Mouse (Mus musculus): ENCODE measurements around the gene Ccr1. TPM values are rescaled to one million over a fixed set of nuclear protein-coding genes. Genes with fewer than 3 reads are reported as not detected.

Ccr1 gene
- total and polyA plus RNA-seq, 3 experiments: 0.07 TPM; not detected in 2

DNA sequence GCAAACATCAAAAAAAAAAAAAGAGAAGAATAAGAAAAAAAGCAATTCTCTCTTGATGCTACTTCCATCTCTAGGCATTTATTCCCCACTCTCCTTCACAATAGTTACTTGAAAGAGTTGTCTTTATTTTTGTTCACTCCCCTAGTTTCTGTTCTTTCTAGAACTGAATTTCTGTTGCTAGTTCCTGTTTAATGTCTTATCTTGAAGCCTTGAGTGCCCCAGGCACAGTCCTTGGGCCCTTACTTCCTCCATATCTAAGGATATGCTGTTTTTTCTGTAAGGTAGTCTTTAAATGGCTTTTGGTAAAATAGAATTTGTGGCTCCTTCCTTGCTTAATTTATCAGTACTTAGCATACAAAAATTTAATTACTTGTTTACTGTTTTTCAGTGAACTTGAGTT, 16.5 kb upstream of the Ccr1 start (continued):
- no peak for TF ChIP-seq KAT2A (conservative IDR thresholded peaks at IDR 0.05; ENCODE audit: low read depth, low read length)

DNA sequence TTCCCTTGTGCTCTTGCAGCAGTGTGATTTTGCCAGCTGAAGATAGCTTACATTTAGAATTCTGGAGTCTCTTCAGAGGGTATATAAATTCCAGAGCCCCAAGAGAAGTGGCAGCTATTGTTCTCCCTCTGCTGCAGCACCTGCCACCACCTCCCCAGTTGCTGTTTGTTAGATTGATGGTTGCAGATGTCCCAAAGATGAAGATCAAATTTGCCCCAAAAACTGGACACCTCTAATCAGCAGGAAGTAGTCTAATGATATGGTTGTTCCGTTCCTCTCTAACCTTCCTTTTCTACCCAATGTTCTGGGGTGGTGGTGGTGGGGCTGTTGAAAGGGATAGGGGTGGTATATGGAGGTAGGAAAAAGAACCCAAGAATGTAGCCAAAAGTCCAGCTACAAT, 14.2 kb upstream of the Ccr1 start:
- H3K27ac ChIP-seq (ENCODE audit: control insufficient read depth, low read depth, low read length): peak overlapping the region; percentile 78
- no peaks in the 10 kb centered on the region for H3K9me3 ChIP-seq (replicated peaks; ENCODE audit: insufficient read depth, low read length)
- H3K9ac ChIP-seq (ENCODE audit: control insufficient read depth, low read depth, low read length, poor library complexity, severe bottlenecking): no peak overlapping the region
- H3K4me1 ChIP-seq (ENCODE audit: control insufficient read depth in 1 of 2, insufficient read depth in 2 of 2, low read length in 2 of 2): peaks cover 31 to 38% of the 10 kb centered on the region in 2 experiments
- H3K36me3 ChIP-seq (ENCODE audit: control insufficient read depth in 1 of 2, insufficient read depth in 2 of 2, low read length in 2 of 2): peaks cover 0 to 49% of the 10 kb centered on the region in 2 experiments; a peak in 2 of 4 replicates
- TF ChIP-seq CHD1 (IDR thresholded peaks at IDR 0.05; ENCODE audit: low read depth, low read length) (no peak), TCF12 (IDR thresholded peaks at IDR 0.05; ENCODE audit: low read depth, low read length) (0 out of 2 replicates have a peak, but pooled peaks have one; percentile 11), GATA1 (IDR thresholded peaks at IDR 0.05; ENCODE audit: low read depth, low read length) (peak; percentile 63), ETS1 (IDR thresholded peaks at IDR 0.05; ENCODE audit: low read depth, low read length) (0 out of 2 replicates have a peak, but pooled peaks have one; percentile 7), EP300 (IDR thresholded peaks at IDR 0.05; ENCODE audit: low read depth in 1 of 2, low read length in 2 of 2) (peak; percentile 35 to 54; a peak in 2 of 4 replicates), SMC3 (IDR thresholded peaks at IDR 0.05; ENCODE audit: low read depth, low read length) (no peak), MYB (IDR thresholded peaks at IDR 0.05; ENCODE audit: low read depth, low read length) (0 out of 2 replicates have a peak, but pooled peaks have one; percentile 15)
- H3K79me2 ChIP-seq (ENCODE audit: control insufficient read depth, insufficient read depth, low read length, poor library complexity): no peaks in the 10 kb centered on the region
- peak; percentile 29 for DNase-seq (ENCODE audit: low read depth, low spot score)
- H3K27me3 ChIP-seq (ENCODE audit: control insufficient read depth in 1 of 2, insufficient read depth in 2 of 2, low read length in 2 of 2): no peaks in the 10 kb centered on the region
- H3K4me3 ChIP-seq (ENCODE audit: control insufficient read depth in 1 of 2, insufficient read depth in 1 of 2, low read depth in 2 of 2, low read length in 2 of 2): no peak overlapping the region

DNA sequence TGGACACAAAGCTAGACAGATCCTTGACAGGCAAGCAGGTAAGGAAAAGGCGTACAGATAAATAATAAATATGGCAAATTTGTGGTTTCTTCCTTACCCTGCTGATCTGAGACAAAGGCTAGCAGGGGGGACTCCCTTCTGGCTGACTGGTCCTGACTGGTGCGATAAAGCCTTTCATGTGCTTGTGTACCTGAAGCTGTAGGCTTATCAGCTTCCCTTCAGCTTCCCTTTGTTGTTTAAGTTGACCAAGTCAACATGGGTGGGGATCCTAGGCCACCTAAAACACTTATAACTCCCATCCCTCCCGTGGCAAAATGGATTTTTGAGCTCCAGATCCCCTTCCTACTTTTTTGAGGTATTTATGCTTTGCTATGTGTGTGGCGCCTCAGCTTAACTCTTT, 13.4 kb upstream of the Ccr1 start:
- H3K4me1 ChIP-seq (ENCODE audit: control insufficient read depth in 1 of 2, insufficient read depth in 2 of 2, low read length in 2 of 2): peaks cover 31 to 38% of the 10 kb centered on the region in 2 experiments
- no peak overlapping the region for H3K4me3 ChIP-seq (ENCODE audit: control insufficient read depth in 1 of 2, insufficient read depth in 1 of 2, low read depth in 2 of 2, low read length in 2 of 2)
- H3K36me3 ChIP-seq (ENCODE audit: control insufficient read depth in 1 of 2, insufficient read depth in 2 of 2, low read length in 2 of 2): peaks cover 0 to 49% of the 10 kb centered on the region in 2 experiments; a peak in 2 of 4 replicates
- peak overlapping the region; percentile 78 for H3K27ac ChIP-seq (ENCODE audit: control insufficient read depth, low read depth, low read length)
- no peaks in the 10 kb centered on the region for H3K79me2 ChIP-seq (ENCODE audit: control insufficient read depth, insufficient read depth, low read length, poor library complexity)
- H3K9me3 ChIP-seq (replicated peaks; ENCODE audit: insufficient read depth, low read length): no peaks in the 10 kb centered on the region
- H3K9ac ChIP-seq (ENCODE audit: control insufficient read depth, low read depth, low read length, poor library complexity, severe bottlenecking): no peak overlapping the region
- peak; percentile 77 for DNase-seq (ENCODE audit: low read depth, low spot score)
- H3K27me3 ChIP-seq (ENCODE audit: control insufficient read depth in 1 of 2, insufficient read depth in 2 of 2, low read length in 2 of 2): no peaks in the 10 kb centered on the region
- peak; percentile 91 for TF ChIP-seq ETS1 (IDR thresholded peaks at IDR 0.05; ENCODE audit: low read depth, low read length)
- peak; percentile 97 for TF ChIP-seq TCF12 (IDR thresholded peaks at IDR 0.05; ENCODE audit: low read depth, low read length)
- TF ChIP-seq USF2 (IDR thresholded peaks at IDR 0.05; ENCODE audit: borderline replicate concordance in 1 of 2, insufficient read depth in 1 of 2, low read depth in 1 of 2, low read length in 2 of 2): no peak
- TF ChIP-seq E2F4 (IDR thresholded peaks at IDR 0.05; ENCODE audit: borderline replicate concordance, low read depth, low read length): no peak
- TF ChIP-seq SMC3 (IDR thresholded peaks at IDR 0.05; ENCODE audit: low read depth, low read length): no peak
- no peak for TF ChIP-seq CTCF (IDR thresholded peaks at IDR 0.05 in 2 of 3, conservative IDR thresholded peaks at IDR 0.05 in 1 of 3; ENCODE audit: control insufficient read depth in 1 of 3, insufficient read depth in 1 of 3, low read depth in 2 of 3, low read length in 3 of 3, poor library complexity in 1 of 3, severe bottlenecking in 1 of 3)
- no peak for TF ChIP-seq SIN3A (IDR thresholded peaks at IDR 0.05; ENCODE audit: low read length)
- no peak for TF ChIP-seq NRF1 (IDR thresholded peaks at IDR 0.05; ENCODE audit: insufficient read depth, low read depth, low read length, poor library complexity, severe bottlenecking)
- peak; percentile 73 for TF ChIP-seq BHLHE40 (IDR thresholded peaks at IDR 0.05; ENCODE audit: borderline replicate concordance, low read depth, low read length)
- TF ChIP-seq USF1 (IDR thresholded peaks at IDR 0.05; ENCODE audit: low read depth, low read length): no peak
- TF ChIP-seq MYB (IDR thresholded peaks at IDR 0.05; ENCODE audit: low read depth, low read length): peak; percentile 29; the same call in 1 of the 2 replicates
- TF ChIP-seq MEF2A (IDR thresholded peaks at IDR 0.05; ENCODE audit: extremely low read depth, insufficient replicate concordance, low read depth, low read length, poor library complexity, severe bottlenecking): no peak
- no peak for TF ChIP-seq JUND (IDR thresholded peaks at IDR 0.05; ENCODE audit: low read depth, low read length)
- TF ChIP-seq MAX (IDR thresholded peaks at IDR 0.05; ENCODE audit: low read length): no peak
- no peak for TF ChIP-seq HCFC1 (IDR thresholded peaks at IDR 0.05; ENCODE audit: low read depth, low read length)
- TF ChIP-seq POLR2AphosphoS2 (IDR thresholded peaks at IDR 0.05; ENCODE audit: low read length): no peak
- TF ChIP-seq ELF1 (IDR thresholded peaks at IDR 0.05; ENCODE audit: low read depth, low read length): no peak
- no peak for TF ChIP-seq GABPA (IDR thresholded peaks at IDR 0.05; ENCODE audit: low read depth, low read length)
- TF ChIP-seq POLR2A (IDR thresholded peaks at IDR 0.05; ENCODE audit: control insufficient read depth in 1 of 2, insufficient read depth in 1 of 2, low read depth in 1 of 2, low read length in 2 of 2, poor library complexity in 1 of 2): no peak
- TF ChIP-seq EP300 (IDR thresholded peaks at IDR 0.05; ENCODE audit: low read depth in 1 of 2, low read length in 2 of 2): peak; percentile 96 to 97
- TF ChIP-seq ZMIZ1 (IDR thresholded peaks at IDR 0.05; ENCODE audit: low read depth, low read length): no peak
- peak; percentile 97 for TF ChIP-seq GATA1 (IDR thresholded peaks at IDR 0.05; ENCODE audit: low read depth, low read length)
- no peak for TF ChIP-seq TBP (IDR thresholded peaks at IDR 0.05; ENCODE audit: low read depth, low read length)
- no peak for TF ChIP-seq MXI1 (IDR thresholded peaks at IDR 0.05; ENCODE audit: low read depth, low read length)
- TF ChIP-seq UBTF (IDR thresholded peaks at IDR 0.05; ENCODE audit: borderline replicate concordance, insufficient read depth, low read depth, low read length): no peak
- TF ChIP-seq TAL1 (IDR thresholded peaks at IDR 0.05; ENCODE audit: low read length): peak; percentile 94

All from MEL (cell line).